Mouse (Mus musculus): Measurements from ENCODE around the gene Mrpl23. TPM values are rescaled to one million over a fixed set of nuclear protein-coding genes. Genes with fewer than 3 reads are reported as not detected.
A peak's percentile ranks its signal among the peaks of the same experiment; 100 is the strongest.

Gene Mrpl23
- total RNA-seq, 2 experiments from 2014 or later: 6.4 to 7.2 TPM

- DNase-seq: peak; percentile 45
These were observed 20.3 kb downstream of the Mrpl23 start for GRCm38 (mm10) chr7:142552591-142553416.

DNA sequence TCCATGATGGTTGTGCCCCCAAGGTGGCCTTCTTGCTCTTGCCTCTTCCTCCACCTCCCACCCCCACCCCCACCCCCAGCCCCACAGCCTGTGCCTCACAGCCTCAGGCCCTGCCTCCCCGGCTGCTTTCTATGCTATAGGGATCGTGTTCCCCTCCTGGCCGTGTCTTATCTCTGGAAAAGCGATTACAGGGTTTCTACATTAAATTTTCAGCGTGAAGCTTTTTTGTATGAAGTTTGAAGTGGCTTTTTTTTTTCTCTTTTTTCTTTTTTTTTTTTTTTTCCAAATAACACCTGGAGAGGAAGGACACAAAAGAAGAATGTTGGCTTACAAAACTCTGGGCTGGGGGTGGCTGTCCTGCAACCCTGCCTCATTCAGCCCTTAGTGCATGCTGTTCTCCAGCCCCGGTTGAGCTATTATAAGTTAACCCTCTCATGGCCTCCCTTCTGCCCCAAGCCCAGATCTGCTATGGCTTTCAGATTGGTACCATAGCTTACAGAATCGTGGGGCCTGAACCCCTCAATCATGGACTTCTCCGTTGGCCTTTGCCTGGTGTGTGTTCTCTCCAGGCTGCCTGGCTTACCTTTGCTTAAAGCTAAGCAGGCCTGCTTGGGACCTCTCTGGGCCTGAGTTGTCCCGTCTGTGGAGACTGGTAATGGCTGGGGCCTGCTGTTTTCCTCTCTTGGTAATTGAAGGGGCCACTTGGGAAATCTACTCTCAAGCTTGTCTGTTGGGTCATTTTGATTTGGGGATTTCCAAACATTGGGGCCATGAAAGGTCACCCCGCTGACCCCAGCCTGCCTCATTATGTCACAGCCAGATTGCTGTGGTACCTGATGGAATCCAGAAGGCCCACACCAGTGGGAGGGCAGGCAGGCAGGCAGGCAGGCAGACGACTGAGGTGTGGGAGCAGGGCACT is 21.2 kb downstream of the Mrpl23 start:
- no peak for DNase-seq

DNA sequence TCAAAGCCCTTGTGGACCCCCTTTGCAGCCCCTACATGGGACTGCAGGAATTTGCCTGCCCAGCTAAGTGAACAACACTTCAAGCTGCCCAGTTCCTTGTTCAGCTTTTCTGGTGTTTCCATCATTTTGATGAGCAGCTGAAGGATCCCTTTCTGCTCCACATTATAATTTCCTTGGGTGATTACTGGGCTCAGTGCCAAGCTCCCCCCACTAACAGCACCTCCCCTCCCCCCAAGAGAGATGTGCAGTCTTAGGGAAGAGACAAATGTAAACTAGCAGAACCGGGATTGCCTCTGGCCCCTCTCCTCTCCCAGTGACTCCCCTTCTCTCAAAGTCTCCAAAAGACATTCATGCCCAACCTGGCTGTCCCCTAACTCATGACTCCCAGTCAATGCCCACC is 22.1 kb downstream of the Mrpl23 start:
- peak; percentile 50 for DNase-seq

GRCm38 (mm10) chr7:142555366-142556088 is 23.0 kb downstream of the Mrpl23 start:
- no peak for DNase-seq

DNA sequence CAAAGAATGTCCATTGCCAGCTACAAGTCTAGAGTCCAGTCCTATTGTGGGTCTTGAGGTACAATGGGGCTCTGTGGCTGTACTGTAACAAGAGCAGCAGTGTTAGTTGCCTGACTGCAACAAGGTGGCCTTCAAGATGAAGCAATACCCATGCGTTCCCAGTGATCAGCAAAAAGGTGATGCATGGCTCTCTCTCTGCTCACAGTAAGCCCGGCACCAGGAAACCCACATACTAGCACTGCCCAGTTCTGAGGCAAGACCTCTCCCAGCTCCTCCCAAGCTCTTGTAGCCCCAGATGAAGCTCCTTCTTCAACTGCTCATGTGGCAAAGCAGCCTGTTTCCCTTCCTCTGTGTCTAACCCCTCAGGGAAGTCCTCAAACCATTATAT is 23.6 kb downstream of the Mrpl23 start:
- no peak for DNase-seq

DNA sequence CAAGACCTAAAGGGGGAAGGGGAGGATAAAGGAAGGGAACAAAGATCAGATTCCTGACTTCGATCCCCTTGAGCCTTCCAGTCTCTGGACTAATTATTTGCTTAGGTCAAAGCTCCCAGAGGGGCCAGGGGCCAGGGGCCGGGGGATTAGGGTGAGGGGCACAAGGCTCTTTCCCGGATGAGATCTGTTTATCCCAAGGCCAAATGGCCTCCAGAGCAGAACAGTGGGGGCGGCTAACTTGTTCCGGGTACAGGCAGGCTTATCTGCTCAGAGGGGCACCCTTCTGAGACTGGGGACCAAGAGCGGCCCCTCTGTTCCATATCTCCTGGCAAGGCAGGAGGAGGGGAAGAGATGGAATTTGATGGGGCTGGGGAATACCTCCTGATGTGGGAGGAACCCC is 25.2 kb downstream of the Mrpl23 start:
- no peak for DNase-seq

DNA sequence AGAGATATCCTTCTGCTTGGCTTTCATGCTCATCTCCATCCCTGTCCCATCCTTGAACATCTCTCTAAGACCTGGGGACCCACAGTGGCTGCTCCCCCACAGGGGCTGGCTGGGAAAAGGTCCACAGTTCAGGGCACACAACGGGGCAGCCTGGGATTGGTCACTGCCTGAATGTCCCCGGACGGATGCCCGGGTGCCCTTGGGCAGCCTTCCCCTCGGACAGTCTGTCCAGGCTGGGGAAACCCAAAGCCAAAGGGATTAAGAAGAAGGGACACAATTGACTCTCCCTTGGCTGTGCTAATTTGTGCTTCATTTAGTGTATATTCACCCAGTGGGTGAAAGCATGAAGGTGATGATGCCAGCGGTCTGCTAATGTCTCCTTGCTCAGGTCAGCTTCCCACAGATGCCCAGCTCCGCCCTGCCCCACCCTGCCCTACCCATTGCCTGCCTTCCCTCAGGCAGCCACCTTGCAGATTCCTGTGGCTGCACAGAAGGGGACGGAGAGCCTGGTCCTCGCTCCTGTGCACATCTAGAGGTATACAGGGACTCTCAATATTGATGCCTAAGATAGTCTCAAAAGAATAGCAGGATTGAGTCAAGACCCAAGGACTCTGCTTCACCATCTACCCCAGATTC is 26.1 kb downstream of the Mrpl23 start:
- DNase-seq: peak; percentile 54

GRCm38 (mm10) chr7:142559651-142560175 is 27.2 kb downstream of the Mrpl23 start:
- no peak for DNase-seq

DNA sequence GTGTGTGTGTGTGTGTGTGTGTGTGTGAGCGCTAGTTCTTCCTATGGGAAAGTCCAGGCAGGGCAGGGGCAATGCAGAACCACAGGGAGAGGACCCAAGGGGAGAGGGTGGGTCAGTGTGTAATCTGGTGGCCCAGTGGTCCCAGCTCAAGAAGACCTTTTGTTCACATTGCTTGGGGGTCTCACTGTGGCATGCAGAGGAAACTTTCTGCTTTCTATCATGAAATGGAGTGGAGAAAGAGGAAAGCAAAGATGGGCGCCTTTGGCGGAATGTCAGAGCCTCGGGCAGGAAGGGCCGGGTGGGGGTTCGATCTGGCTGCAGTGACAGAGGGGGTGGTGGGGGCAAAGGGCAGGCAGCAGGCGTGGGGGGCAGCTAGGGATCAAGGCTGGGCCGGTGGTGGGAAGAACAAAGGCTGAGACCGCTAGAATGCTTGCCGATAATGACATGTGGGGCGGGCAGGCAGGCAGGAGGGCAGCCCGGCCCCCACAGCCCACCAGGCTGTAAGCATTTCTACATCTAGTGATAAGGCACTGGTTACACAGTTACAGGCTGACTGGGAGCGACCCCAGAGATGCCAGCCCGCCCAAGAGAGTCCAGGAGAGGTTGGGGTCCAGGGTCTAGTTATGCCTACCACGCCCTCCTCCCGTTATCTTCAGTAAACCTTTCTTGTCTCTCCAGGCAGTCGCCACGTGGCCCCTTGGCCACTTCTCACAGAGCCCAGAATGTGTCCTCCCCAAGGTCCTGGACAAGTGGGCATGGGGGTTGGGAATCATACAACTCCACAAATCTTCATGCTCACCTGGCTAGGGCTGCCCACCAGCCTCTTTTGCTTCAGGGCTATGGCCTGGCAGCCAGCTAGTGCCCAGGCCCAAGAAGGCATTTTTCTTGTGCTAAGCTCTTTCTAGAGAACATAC is 28.7 kb downstream of the Mrpl23 start:
- no peak for DNase-seq

- no peak for DNase-seq
These were observed 29.4 kb downstream of the Mrpl23 start for GRCm38 (mm10) chr7:142561856-142562404.

DNA sequence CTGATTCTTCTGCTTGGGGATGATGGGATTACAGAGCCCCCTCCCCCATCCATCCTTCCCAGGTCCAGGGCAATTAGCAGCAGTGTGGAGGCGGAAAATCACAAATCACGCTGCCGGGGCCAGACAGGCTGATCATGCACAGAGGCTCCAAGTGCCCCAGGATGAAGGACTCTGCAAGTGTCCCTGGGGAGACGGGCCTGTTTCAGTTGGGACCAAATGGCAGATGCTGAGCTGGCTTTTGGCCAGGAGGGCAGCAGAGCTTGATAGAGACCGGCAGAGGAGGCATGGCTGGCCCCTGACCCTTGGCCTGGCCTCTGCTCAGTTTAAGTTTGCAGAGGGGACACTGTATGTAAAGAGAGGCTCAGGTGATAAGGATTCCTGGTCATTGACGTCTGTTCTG is 30.7 kb downstream of the Mrpl23 start:
- DNase-seq: no peak

GRCm38 (mm10) chr7:142564955-142565643 is 32.6 kb downstream of the Mrpl23 start:
- no peak for DNase-seq

DNA sequence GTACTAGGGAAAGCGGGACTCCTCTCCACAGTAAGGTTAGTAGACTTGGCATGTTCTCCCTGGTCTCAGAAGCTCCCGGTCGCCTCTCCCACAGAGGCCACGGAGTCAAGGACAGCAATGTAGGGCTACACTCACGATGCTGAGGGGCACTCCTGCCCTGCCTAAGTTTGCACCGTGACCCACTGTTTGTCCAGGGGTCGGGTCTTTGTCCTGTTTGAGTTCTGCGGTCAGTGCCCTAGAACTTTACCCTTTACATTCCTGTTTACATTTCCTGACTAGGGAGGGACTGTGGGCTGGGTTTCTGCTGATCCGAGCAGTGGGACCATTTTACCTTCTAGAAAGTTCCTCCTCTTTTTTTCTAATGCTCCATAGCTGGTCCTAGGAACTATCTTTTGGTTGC is 34.0 kb downstream of the Mrpl23 start:
- DNase-seq: no peak

DNA sequence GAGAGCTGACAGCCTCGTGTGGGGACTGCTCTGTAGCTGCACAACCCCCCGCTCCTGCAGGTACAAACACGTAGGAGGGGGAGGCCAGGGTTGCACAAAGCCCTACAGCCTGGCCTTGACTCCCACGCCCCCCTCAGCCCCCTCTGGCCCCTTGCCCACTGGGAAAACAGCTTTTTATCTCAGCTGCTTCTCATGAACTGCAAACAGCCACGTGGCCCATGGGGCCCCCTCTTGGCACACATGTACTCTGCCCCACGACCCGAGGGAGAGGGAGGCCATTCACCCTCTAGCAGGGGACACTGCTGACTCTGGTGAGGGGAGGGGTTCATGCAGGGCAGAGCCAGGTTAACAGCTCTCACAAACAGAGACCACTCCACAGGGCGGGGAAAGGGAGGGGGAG is 36.5 kb downstream of the Mrpl23 start:
- DNase-seq: no peak

DNA sequence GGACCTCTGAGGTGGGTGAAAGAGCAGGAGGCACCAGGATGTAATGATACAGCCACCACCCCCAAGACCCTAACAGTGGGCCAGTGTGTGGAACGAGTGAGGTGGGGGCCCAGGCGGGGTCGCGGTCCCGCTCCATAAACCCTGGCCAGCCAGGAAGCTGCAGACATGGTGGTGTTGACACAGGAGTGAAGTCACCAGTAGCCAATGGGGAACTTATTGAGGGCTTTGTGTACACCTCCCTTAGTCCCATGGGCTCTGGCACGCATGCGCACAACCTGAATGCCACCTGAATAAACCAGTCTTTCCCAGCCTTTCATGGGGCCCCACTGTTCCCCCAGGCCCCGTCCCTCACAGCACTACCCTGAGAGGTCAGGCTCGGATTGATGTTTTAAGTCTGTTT is 38.1 kb downstream of the Mrpl23 start:
- no peak for DNase-seq

GRCm38 (mm10) chr7:142571458-142572220 is 39.2 kb downstream of the Mrpl23 start:
- no peak for DNase-seq

GRCm38 (mm10) chr7:142572343-142572742 is 39.9 kb downstream of the Mrpl23 start:
- no peak for DNase-seq

GRCm38 (mm10) chr7:142572992-142573391 is 40.5 kb downstream of the Mrpl23 start:
- DNase-seq: no peak

DNA sequence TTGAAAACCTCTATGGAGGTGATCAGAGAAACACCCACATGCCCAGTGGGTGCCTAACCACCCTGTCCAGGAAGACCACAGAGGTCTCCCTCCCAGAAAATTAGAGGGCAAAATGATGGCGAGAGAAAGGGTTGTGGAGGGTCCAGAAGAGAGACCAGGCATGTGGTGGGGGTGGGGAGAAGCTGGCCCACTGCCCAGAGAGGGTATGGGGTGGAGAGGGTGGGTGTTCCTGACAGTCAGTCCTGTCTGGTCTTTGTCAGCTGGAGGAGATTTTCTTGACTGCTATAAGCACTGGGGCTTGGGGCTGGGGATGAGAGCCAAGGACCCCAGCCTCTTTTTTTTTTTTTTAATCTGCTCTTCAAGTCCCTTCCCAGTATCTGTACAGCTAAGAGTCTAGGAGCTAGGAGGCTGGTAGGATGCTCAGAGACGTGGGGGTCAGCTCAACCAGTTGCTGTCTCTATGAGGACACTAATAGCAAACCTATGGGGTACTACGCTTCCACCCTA is 41.7 kb downstream of the Mrpl23 start:
- no peak for DNase-seq

All from gastrocnemius, postnatal 10 days (tissue).